Mouse (Mus musculus) hindbrain, embryonic 10.5 days (tissue): Measurements from ENCODE around the gene Tep1. TPM values are rescaled to one million over a fixed set of nuclear protein-coding genes. Genes with fewer than 3 reads are reported as not detected.
A peak's percentile ranks its signal among the peaks of the same experiment; 100 is the strongest.

ENCODE experiments used
- DNase-seq: peaks from one replicate; pipeline ENCODE4 v3.0.0-alpha.2; 2017; ENCODE audit warnings: low spot score
- H3K27ac ChIP-seq: fragments of 300-500 bp; sonication (generic); 2 replicates; pipeline ENCODE4 v1.5.1; 2016; ENCODE audit warnings: mild to moderate bottlenecking, moderate library complexity
- H3K27me3 ChIP-seq: fragments of 300-500 bp; sonication (generic); 2 replicates; pipeline ENCODE4 v1.6.1; 2016; ENCODE audit warnings: mild to moderate bottlenecking; ENCODE audit not compliant: poor library complexity, insufficient read depth, severe bottlenecking
- H3K36me3 ChIP-seq: fragments of 300-500 bp; sonication (generic); 2 replicates; pipeline ENCODE4 v1.6.1; 2016; ENCODE audit warnings: mild to moderate bottlenecking, moderate library complexity
- H3K4me1 ChIP-seq: fragments of 300-500 bp; sonication (generic); replicated peaks from 2 replicates; pipeline ENCODE4 v1.6.1; 2016; ENCODE audit warnings: mild to moderate bottlenecking
- H3K4me3 ChIP-seq: fragments of 300-500 bp; sonication (generic); 2 replicates; pipeline ENCODE4 v1.5.1; 2016; ENCODE audit warnings: mild to moderate bottlenecking, moderate library complexity
- H3K9me3 ChIP-seq: fragments of 300-500 bp; sonication (generic); 2 replicates; pipeline ENCODE4 v1.6.1; 2016; ENCODE audit warnings: mild to moderate bottlenecking, moderate library complexity
- WGBS: fragments of 180-500 bp; shearing (Covaris S2); methylation state at CpG from one replicate; pipeline ENCODE4 v1.1.7; 2016; 5-methylcytosine and 5-hydroxymethylcytosine counted together
- polyA plus RNA-seq: library from polyadenylated mRNA; unstranded; fragments of >200 nt; fragmentation: Nextera tagmentation; extraction: Ambion mirVana; gene quantifications from 2 replicates; pipeline ENCODE4 v1.2.1, GENCODE M21; 2016

Gene Tep1
- polyA plus RNA-seq, 1 experiment from 2014 or later, result 6.0 TPM

DNA sequence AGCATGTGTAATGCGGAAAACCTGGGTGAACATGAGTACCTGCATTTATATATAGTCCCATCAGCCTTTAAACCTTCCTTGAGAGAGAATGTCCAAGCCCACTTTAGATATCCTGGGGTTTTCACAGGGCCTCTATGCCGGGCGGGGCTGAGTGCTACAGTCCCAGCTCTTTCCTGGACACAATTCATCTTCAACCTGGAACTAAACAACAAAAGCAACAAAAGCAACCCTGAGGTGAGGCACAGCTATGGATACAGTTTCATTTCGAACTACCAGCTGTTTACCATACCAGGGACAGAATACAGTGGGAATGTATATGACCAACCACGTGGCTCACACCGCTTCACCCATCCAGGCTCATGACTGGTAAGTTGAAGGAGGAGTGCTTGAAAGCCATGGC lies 67.9 kb downstream of the Tep1 start:
- 89% methylated on average over 6 of the region's 6 CpGs for WGBS
- peaks cover 5% of the 10 kb centered on the region; the same call in 1 of the 2 replicates for H3K4me1 ChIP-seq
- H3K27me3 ChIP-seq, result no peaks in the 10 kb centered on the region
- H3K4me3 ChIP-seq, result no peak overlapping the region
- H3K27ac ChIP-seq, result no peak overlapping the region
- no peak for DNase-seq
- no peaks in the 10 kb centered on the region for H3K9me3 ChIP-seq
- H3K36me3 ChIP-seq, result no peaks in the 10 kb centered on the region

- Histone ChIP-seq H3K4me1 (peaks cover 3% of the 10 kb centered on the region; the same call in 1 of the 2 replicates), H3K4me3 (peak overlapping the region; percentile 9; the same call in 1 of the 2 replicates), H3K27me3 (no peaks in the 10 kb centered on the region), H3K36me3 (no peaks in the 10 kb centered on the region), H3K9me3 (no peaks in the 10 kb centered on the region), H3K27ac (no peak overlapping the region)
- 6% methylated on average over 3 of the region's 3 CpGs for WGBS
- peak; percentile 43 for DNase-seq
These were observed 70.7 kb downstream of the Tep1 start for GRCm38 (mm10) chr14:50799502-50800259.

DNA sequence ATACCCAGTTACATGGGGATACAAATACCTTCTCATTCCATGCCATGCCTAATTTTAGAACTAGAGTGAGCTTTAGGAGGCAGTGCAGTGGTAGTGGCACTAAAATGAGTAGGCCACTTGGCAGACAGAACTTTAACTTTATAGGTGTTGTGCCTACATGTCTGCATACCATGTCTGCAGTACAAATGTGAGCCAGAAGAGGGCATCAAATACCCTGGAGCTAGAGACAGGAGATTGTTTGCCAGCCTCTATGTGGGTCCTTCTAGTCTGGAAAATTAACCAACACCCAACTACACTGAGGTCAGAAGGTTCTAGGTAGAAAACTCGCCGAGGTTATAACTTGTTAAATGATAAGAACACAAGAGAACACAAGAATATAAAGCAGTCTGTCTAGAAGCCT lies 71.8 kb downstream of the Tep1 start:
- Histone ChIP-seq H3K36me3 (no peaks in the 10 kb centered on the region), H3K4me3 (no peak overlapping the region), H3K4me1 (peaks cover 3% of the 10 kb centered on the region; the same call in 1 of the 2 replicates), H3K27me3 (no peaks in the 10 kb centered on the region), H3K9me3 (no peaks in the 10 kb centered on the region), H3K27ac (no peak overlapping the region)
- DNase-seq, result no peak
- WGBS, result 71% methylated on average over 2 of the region's 2 CpGs

- H3K27me3 ChIP-seq, result no peaks in the 10 kb centered on the region
- H3K36me3 ChIP-seq, result no peaks in the 10 kb centered on the region
- peaks cover 3% of the 10 kb centered on the region; the same call in 1 of the 2 replicates for H3K4me1 ChIP-seq
- DNase-seq, result no peak
- no peak overlapping the region for H3K4me3 ChIP-seq
- H3K27ac ChIP-seq, result no peak overlapping the region
- 89% methylated on average over 1 of the region's 1 CpGs for WGBS
- H3K9me3 ChIP-seq, result no peaks in the 10 kb centered on the region
These were observed 73.9 kb downstream of the Tep1 start for GRCm38 (mm10) chr14:50796464-50796863.

- Histone ChIP-seq H3K27me3 (no peaks in the 10 kb centered on the region), H3K36me3 (no peaks in the 10 kb centered on the region), H3K9me3 (no peaks in the 10 kb centered on the region), H3K27ac (no peak overlapping the region), H3K4me1 (peaks cover 3% of the 10 kb centered on the region; the same call in 1 of the 2 replicates), H3K4me3 (no peak overlapping the region)
- no peak for DNase-seq
- 86% methylated on average over 4 of the region's 4 CpGs for WGBS
These were observed 74.4 kb downstream of the Tep1 start for GRCm38 (mm10) chr14:50795965-50796364.

- Histone ChIP-seq H3K9me3 (no peaks in the 10 kb centered on the region), H3K4me1 (peaks cover 3% of the 10 kb centered on the region; the same call in 1 of the 2 replicates), H3K4me3 (no peak overlapping the region), H3K36me3 (no peaks in the 10 kb centered on the region), H3K27ac (no peak overlapping the region), H3K27me3 (no peaks in the 10 kb centered on the region)
- DNase-seq, result no peak
- 91% methylated on average over 24 of the region's 24 CpGs for WGBS
These were observed 75.0 kb downstream of the Tep1 start for GRCm38 (mm10) chr14:50795261-50795935.

- Histone ChIP-seq H3K27me3 (no peaks in the 10 kb centered on the region), H3K4me1 (peaks cover 8% of the 10 kb centered on the region), H3K4me3 (no peak overlapping the region), H3K36me3 (no peaks in the 10 kb centered on the region), H3K9me3 (no peaks in the 10 kb centered on the region), H3K27ac (no peak overlapping the region)
- WGBS, result 13% methylated on average over 2 of the region's 2 CpGs
- no peak for DNase-seq
These were observed 82.2 kb downstream of the Tep1 start for GRCm38 (mm10) chr14:50788157-50788556.

- peak; percentile 94 for DNase-seq
- peak within 1 kb of the TSS; percentile 94 for H3K27ac ChIP-seq
- H3K36me3 ChIP-seq, result peaks cover 23% of the 10 kb centered on the region
- peak within 1 kb of the TSS; percentile 82 for H3K4me3 ChIP-seq
- under 1% methylated on average over 21 of the region's 21 CpGs for WGBS
- H3K4me1 ChIP-seq, result peaks cover 8% of the 10 kb centered on the region
- no peaks in the 10 kb centered on the region; the same call in 1 of the 2 replicates for H3K9me3 ChIP-seq
- H3K27me3 ChIP-seq, result no peaks in the 10 kb centered on the region
These were observed 85.1 kb downstream of the Tep1 start, which contains the start of gene Ttc5 for GRCm38 (mm10) chr14:50785251-50785637. TSS of gene Ttc5 (minus strand) at chr14:50785519.

DNA sequence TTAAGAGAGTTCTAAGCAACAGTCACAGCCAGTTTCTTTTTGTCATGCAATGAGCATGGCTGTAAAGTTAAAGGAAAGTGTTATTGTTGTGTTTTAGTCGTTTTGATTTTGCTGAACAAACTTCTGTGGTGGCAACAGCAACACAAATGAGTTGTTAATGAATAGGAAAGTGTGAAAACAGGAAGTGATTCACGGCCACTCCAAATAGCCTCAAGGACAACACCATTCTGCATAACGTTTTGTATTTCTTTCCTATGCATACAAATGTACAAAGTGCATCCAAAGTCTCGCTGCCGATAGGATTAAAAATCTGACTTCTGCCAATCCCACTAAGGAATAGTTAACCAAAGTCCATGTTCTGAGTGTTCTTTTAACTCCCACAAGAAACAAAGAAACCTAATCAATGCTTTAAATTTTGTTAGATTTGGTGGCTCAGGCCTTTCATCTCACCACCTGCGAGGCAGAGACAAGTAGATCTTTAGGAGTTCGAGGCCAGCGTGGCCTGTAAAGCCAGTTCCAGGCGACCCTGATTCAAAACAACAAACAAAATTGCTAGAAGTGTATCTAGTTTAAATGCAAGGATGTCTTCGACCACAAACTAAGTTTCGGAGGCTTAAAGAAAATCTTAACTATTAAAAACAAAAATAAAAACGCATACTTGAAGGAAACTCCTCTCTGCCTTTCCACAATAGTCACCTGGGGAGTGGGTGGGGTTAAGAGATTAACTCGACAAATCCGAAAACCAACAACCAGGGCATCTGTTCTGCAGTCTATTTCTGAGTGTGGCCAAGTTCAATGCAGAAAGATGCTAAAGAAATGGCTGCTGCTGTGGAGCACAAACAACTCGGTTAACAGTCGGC lies 85.7 kb downstream of the Tep1 start:
- Histone ChIP-seq H3K9me3 (no peaks in the 10 kb centered on the region; the same call in 1 of the 2 replicates), H3K4me1 (peaks cover 8% of the 10 kb centered on the region), H3K27me3 (no peaks in the 10 kb centered on the region), H3K27ac (peak overlapping the region; percentile 94), H3K36me3 (peaks cover 29% of the 10 kb centered on the region), H3K4me3 (peak overlapping the region; percentile 82)
- no peak for DNase-seq
- WGBS, result 30% methylated on average over 16 of the region's 16 CpGs

DNA sequence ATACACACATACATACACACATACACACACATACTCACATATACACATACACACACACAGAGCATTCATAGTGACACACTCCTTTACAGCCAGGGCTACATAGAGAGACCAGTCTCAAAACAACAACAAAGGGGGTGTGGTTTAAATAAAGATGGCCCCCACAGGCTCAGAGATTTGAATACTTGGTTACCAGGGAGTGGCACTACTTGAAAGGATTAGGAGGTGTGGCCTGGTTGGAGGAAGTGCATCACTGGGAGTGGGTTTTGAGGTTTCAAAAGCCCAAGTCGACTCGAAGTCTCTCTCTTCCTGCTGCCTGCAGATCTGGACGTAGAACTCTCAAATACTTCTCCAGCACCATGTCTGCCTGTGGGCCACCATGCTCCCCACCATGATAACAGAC lies 88.2 kb downstream of the Tep1 start:
- WGBS, result 95% methylated on average over 3 of the region's 3 CpGs
- peaks cover 8% of the 10 kb centered on the region for H3K4me1 ChIP-seq
- H3K9me3 ChIP-seq, result no peaks in the 10 kb centered on the region; the same call in 1 of the 2 replicates
- H3K4me3 ChIP-seq, result no peak overlapping the region
- no peak for DNase-seq
- no peaks in the 10 kb centered on the region for H3K27me3 ChIP-seq
- H3K27ac ChIP-seq, result no peak overlapping the region
- peaks cover 49% of the 10 kb centered on the region for H3K36me3 ChIP-seq
